Mouse (Mus musculus) midbrain, embryonic 15.5 days (tissue): Measurements from ENCODE around the gene Nrbf2. TPM values are rescaled to one million over a fixed set of nuclear protein-coding genes. Genes with fewer than 3 reads are reported as not detected.

ENCODE experiments used
- ATAC-seq: fragments of 200-750 bp; cut with Nextera tagmentation; replicated peaks from 2 replicates; pipeline ENCODE4 v1.8.0; 2017; ENCODE audit warnings: moderate TSS enrichment
- H3K27ac ChIP-seq: fragments of 300-500 bp; sonication (generic); 2 replicates; pipeline ENCODE4 v1.5.1; 2015; ENCODE audit warnings: mild to moderate bottlenecking, inconsistent platforms
- H3K27me3 ChIP-seq: fragments of 300-500 bp; sonication (generic); replicated peaks from 2 replicates; pipeline ENCODE4 v1.6.1; 2015; ENCODE audit warnings: inconsistent platforms
- H3K36me3 ChIP-seq: fragments of 300-500 bp; sonication (generic); replicated peaks from 2 replicates; pipeline ENCODE4 v1.6.1; 2015; ENCODE audit warnings: inconsistent platforms
- H3K4me1 ChIP-seq: fragments of 300-500 bp; sonication (generic); 2 replicates; pipeline ENCODE4 v1.6.1; 2015; ENCODE audit warnings: inconsistent platforms
- H3K4me2 ChIP-seq: fragments of 300-500 bp; sonication (generic); 2 replicates; pipeline ENCODE4 v1.6.1; 2015; ENCODE audit warnings: inconsistent platforms, mild to moderate bottlenecking, moderate library complexity
- H3K4me3 ChIP-seq: fragments of 300-500 bp; sonication (generic); 2 replicates; pipeline ENCODE4 v1.5.1; 2015; ENCODE audit warnings: mild to moderate bottlenecking, inconsistent platforms
- H3K9ac ChIP-seq: fragments of 300-500 bp; sonication (generic); 2 replicates; pipeline ENCODE4 v1.6.1; 2015; ENCODE audit warnings: mild to moderate bottlenecking, inconsistent platforms
- H3K9me3 ChIP-seq: fragments of 300-500 bp; sonication (generic); 2 replicates; pipeline ENCODE4 v1.6.1; 2016; ENCODE audit warnings: inconsistent platforms
- WGBS: fragments of 180-500 bp; shearing (Covaris S2); methylation state at CpG from one replicate; pipeline ENCODE4 v1.1.7; 2015; ENCODE audit warnings: mixed read lengths; 5-methylcytosine and 5-hydroxymethylcytosine counted together
- polyA plus RNA-seq: library from polyadenylated mRNA; unstranded; fragments of >200 nt; fragmentation: Nextera tagmentation; extraction: Ambion mirVana; gene quantifications from 2 replicates; pipeline ENCODE4 v1.2.1, GENCODE M21; 2015

Nrbf2 gene
- polyA plus RNA-seq, 1 experiment from 2014 or later = 40.4 TPM

DNA sequence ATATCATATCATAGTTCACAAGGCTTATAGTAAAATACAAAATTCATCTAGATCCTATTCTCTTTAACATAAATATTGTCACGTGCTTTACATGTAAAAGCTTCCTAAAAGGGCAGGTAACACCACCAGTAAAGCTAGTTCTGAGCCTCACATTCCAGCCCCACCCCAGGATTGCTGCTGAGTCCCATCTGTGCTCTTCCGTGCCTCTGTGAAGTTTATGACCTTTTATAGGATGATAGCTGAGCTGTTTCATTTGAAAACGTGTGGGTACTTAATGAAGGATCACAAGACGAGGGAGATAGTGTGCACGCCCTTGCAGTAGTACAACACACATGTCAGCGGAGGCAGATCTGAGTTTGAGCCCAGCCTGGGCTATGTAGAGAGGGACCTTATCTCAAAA, 54.7 kb downstream of the Nrbf2 start:
- H3K36me3 ChIP-seq = peaks cover 26% of the 10 kb centered on the region

DNA sequence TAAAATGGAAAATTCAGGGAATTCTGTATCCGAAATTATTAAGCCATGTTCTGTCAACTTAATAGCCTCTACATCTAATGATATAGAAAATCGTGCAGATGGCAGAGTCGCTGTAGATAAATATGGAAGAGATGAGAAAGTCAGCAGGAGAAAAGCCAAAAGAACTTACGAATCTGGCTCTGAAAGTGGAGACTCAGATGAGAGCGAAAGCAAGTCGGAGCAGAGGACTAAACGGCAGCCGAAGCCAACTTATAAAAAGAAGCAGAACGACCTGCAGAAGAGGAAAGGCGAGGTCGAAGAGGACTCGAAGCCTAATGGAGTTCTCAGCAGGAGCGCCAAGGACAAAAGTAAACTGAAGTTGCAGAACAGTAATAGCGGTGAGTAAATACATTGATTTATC, 58.6 kb downstream of the Nrbf2 start:
- 87% methylated on average over 14 of the region's 14 CpGs for WGBS

More for the DNA sequence above, 54.7 kb downstream of the Nrbf2 start:
- Histone ChIP-seq H3K4me3 (no peak overlapping the region), H3K27me3 (no peaks in the 10 kb centered on the region), H3K27ac (no peak overlapping the region), H3K9me3 (no peaks in the 10 kb centered on the region), H3K4me1 (no peaks in the 10 kb centered on the region), H3K4me2 (no peak overlapping the region), H3K9ac (no peak overlapping the region)
- no peak for ATAC-seq
- 90% methylated on average over 6 of the region's 6 CpGs for WGBS

DNA sequence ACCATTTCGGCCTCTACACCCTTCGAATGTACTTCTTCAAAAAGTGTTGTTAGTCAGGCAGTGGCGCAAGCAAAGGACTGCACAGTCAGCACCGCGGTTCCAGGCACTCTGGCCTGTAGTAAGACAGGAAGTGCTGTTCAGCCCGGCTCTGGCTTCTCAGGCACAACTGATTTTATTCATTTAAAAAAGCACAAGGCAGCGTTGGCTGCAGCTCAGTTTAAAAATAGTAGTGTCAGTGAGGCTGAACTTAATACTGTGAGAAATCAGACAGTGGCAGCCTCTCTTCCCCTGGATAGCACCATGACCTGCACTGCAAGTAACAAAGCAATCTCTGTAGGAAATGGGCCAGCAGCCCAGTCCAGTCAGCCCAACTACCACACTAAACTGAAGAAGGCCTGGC, 59.0 kb downstream of the Nrbf2 start:
- Histone ChIP-seq H3K27me3 (no peaks in the 10 kb centered on the region), H3K4me2 (no peak overlapping the region), H3K4me3 (no peak overlapping the region), H3K4me1 (no peaks in the 10 kb centered on the region), H3K9me3 (no peaks in the 10 kb centered on the region), H3K36me3 (peaks cover 19% of the 10 kb centered on the region; the same call in 1 of the 2 replicates), H3K9ac (no peak overlapping the region), H3K27ac (no peak overlapping the region)
- WGBS = 80% methylated on average over 7 of the region's 7 CpGs
- no peak for ATAC-seq

More for the DNA sequence above, 58.6 kb downstream of the Nrbf2 start:
- H3K36me3 ChIP-seq = peaks cover 19% of the 10 kb centered on the region; the same call in 1 of the 2 replicates
- no peak overlapping the region for H3K27ac ChIP-seq
- H3K4me2 ChIP-seq = no peak overlapping the region
- no peak overlapping the region for H3K9ac ChIP-seq
- no peak overlapping the region for H3K4me3 ChIP-seq
- no peaks in the 10 kb centered on the region for H3K27me3 ChIP-seq
- ATAC-seq = no peak
- no peaks in the 10 kb centered on the region for H3K9me3 ChIP-seq
- no peaks in the 10 kb centered on the region for H3K4me1 ChIP-seq

DNA sequence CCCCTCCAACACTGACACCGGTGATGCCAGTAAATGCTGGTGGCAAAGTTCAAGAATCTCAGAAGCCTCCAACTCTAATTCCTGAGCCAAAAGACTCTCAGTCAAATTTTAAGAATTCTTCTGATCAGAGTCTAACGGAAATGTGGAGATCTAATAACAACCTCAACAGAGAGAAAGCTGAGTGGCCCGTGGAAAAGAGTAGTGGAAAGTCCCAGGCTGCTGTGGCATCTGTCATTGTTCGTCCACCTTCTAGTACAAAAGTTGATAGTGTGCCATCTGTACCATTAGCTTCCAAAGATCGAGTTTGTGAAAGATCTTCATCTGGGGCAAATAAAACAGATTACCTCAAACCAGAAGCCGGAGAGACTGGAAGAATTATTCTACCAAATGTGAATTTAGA, 59.6 kb downstream of the Nrbf2 start:
- Histone ChIP-seq H3K4me1 (no peaks in the 10 kb centered on the region), H3K4me2 (no peak overlapping the region), H3K27ac (no peak overlapping the region), H3K4me3 (no peak overlapping the region), H3K27me3 (no peaks in the 10 kb centered on the region), H3K9ac (no peak overlapping the region), H3K36me3 (peaks cover 15% of the 10 kb centered on the region; the same call in 1 of the 2 replicates), H3K9me3 (no peaks in the 10 kb centered on the region)
- no peak for ATAC-seq
- 93% methylated on average over 6 of the region's 6 CpGs for WGBS

GRCm38 (mm10) chr10:67223942-67224341, 61.2 kb downstream of the Nrbf2 start:
- Histone ChIP-seq H3K4me3 (no peak overlapping the region), H3K9me3 (no peaks in the 10 kb centered on the region), H3K27me3 (no peaks in the 10 kb centered on the region), H3K27ac (no peak overlapping the region), H3K4me2 (no peak overlapping the region), H3K4me1 (no peaks in the 10 kb centered on the region), H3K9ac (no peak overlapping the region), H3K36me3 (peaks cover 17% of the 10 kb centered on the region; the same call in 1 of the 2 replicates)
- 83% methylated on average over 3 of the region's 4 CpGs for WGBS
- no peak for ATAC-seq

- H3K9ac ChIP-seq = no peak overlapping the region
- peaks cover 22% of the 10 kb centered on the region; the same call in 1 of the 2 replicates for H3K36me3 ChIP-seq
- ATAC-seq = no peak
- no peak overlapping the region for H3K27ac ChIP-seq
- no peaks in the 10 kb centered on the region for H3K4me1 ChIP-seq
- H3K4me2 ChIP-seq = no peak overlapping the region
- H3K27me3 ChIP-seq = no peaks in the 10 kb centered on the region
- H3K9me3 ChIP-seq = no peaks in the 10 kb centered on the region
- WGBS = 56% methylated on average over 5 of the region's 5 CpGs
- no peak overlapping the region for H3K4me3 ChIP-seq
These were observed 63.8 kb downstream of the Nrbf2 start for GRCm38 (mm10) chr10:67221284-67221683.

GRCm38 (mm10) chr10:67220251-67220650, 64.9 kb downstream of the Nrbf2 start:
- no peaks in the 10 kb centered on the region for H3K27me3 ChIP-seq
- H3K9ac ChIP-seq = no peak overlapping the region
- 80% methylated on average over 4 of the region's 4 CpGs for WGBS
- ATAC-seq = no peak
- H3K4me2 ChIP-seq = no peak overlapping the region
- peaks cover 15% of the 10 kb centered on the region; the same call in 1 of the 2 replicates for H3K36me3 ChIP-seq
- H3K27ac ChIP-seq = no peak overlapping the region
- H3K4me1 ChIP-seq = no peaks in the 10 kb centered on the region
- no peaks in the 10 kb centered on the region for H3K9me3 ChIP-seq
- no peak overlapping the region for H3K4me3 ChIP-seq

GRCm38 (mm10) chr10:67218873-67219565, 66.1 kb downstream of the Nrbf2 start:
- H3K27me3 ChIP-seq = no peaks in the 10 kb centered on the region
- H3K4me3 ChIP-seq = no peak overlapping the region
- no peaks in the 10 kb centered on the region for H3K9me3 ChIP-seq
- ATAC-seq = no peak
- no peak overlapping the region for H3K4me2 ChIP-seq
- no peak overlapping the region for H3K9ac ChIP-seq
- peaks cover 6% of the 10 kb centered on the region for H3K4me1 ChIP-seq
- no peak overlapping the region for H3K27ac ChIP-seq
- peaks cover 9% of the 10 kb centered on the region; the same call in 1 of the 2 replicates for H3K36me3 ChIP-seq
- WGBS = 92% methylated on average over 18 of the region's 18 CpGs

GRCm38 (mm10) chr10:67216872-67217271, 68.2 kb downstream of the Nrbf2 start:
- no peaks in the 10 kb centered on the region for H3K27me3 ChIP-seq
- no peak overlapping the region for H3K9ac ChIP-seq
- no peak overlapping the region for H3K4me3 ChIP-seq
- H3K27ac ChIP-seq = no peak overlapping the region
- 80% methylated on average over 3 of the region's 3 CpGs for WGBS
- peaks cover 9% of the 10 kb centered on the region; the same call in 1 of the 2 replicates for H3K36me3 ChIP-seq
- peak; percentile 20; the same call in 1 of the 2 replicates for ATAC-seq
- no peak overlapping the region for H3K4me2 ChIP-seq
- peaks cover 11% of the 10 kb centered on the region for H3K4me1 ChIP-seq
- H3K9me3 ChIP-seq = no peaks in the 10 kb centered on the region

Other genes starting within 250 kb of the Nrbf2 start
- 52.0 and 53.8 TPM in 2 replicates for gene Jmjd1c, start 189.2 kb downstream of the Nrbf2 start, polyA plus RNA-seq
- 28.3 and 29.2 TPM in 2 replicates for gene Reep3, start 188.4 kb downstream of the Nrbf2 start, polyA plus RNA-seq